Mouse (Mus musculus) intestine, embryonic 14.5 days (tissue): Measurements from ENCODE around the gene Aqp1. TPM values are rescaled to one million over a fixed set of nuclear protein-coding genes. Genes with fewer than 3 reads are reported as not detected.

Experiments
- ATAC-seq: fragments of 200-750 bp; cut with Nextera tagmentation; replicated peaks from 2 replicates; pipeline ENCODE4 v1.8.0; 2017; ENCODE audit warnings: low read depth, moderate number of reproducible peaks, moderate TSS enrichment, moderate library complexity; ENCODE audit not compliant: low FRiP score, low TSS enrichment
- DNase-seq: peaks from one replicate; pipeline ENCODE4 v3.0.0-alpha.2; 2018; ENCODE audit warnings: low spot score
- H3K27ac ChIP-seq: fragments of 300-500 bp; sonication (generic); 2 replicates; pipeline ENCODE4 v1.5.1; 2014; ENCODE audit warnings: low read depth, mild to moderate bottlenecking, control low read depth
- H3K27me3 ChIP-seq: fragments of 300-500 bp; sonication (generic); replicated peaks from 2 replicates; pipeline ENCODE4 v1.6.1; 2014; ENCODE audit warnings: low read length, control low read depth; ENCODE audit not compliant: control insufficient read depth, insufficient read depth
- H3K36me3 ChIP-seq: fragments of 300-500 bp; sonication (generic); 2 replicates; pipeline ENCODE4 v1.6.1; 2014; ENCODE audit warnings: low read length, control low read depth; ENCODE audit not compliant: control insufficient read depth, insufficient read depth
- H3K4me1 ChIP-seq: fragments of 300-500 bp; sonication (generic); replicated peaks from 2 replicates; pipeline ENCODE4 v1.6.1; 2014; ENCODE audit warnings: low read length, control low read depth, mixed read lengths; ENCODE audit not compliant: control insufficient read depth, insufficient read depth
- H3K4me2 ChIP-seq: fragments of 300-500 bp; sonication (generic); 2 replicates; pipeline ENCODE4 v1.6.1; 2014; ENCODE audit warnings: low read length
- H3K4me3 ChIP-seq: fragments of 300-500 bp; sonication (generic); 2 replicates; pipeline ENCODE4 v1.5.1; 2014; ENCODE audit warnings: low read depth, low read length, control low read depth, mixed read lengths
- H3K9ac ChIP-seq: fragments of 300-500 bp; sonication (generic); 2 replicates; pipeline ENCODE4 v1.6.1; 2014; ENCODE audit warnings: mild to moderate bottlenecking, low read length
- H3K9me3 ChIP-seq: fragments of 300-500 bp; sonication (generic); 2 replicates; pipeline ENCODE4 v1.6.1; 2016; ENCODE audit warnings: low read length, control low read depth; ENCODE audit not compliant: control insufficient read depth
- WGBS: fragments of 180-500 bp; shearing (Covaris S2); extraction: QIAGEN DNeasy Blood & Tissue Kit; methylation state at CpG from one replicate; pipeline ENCODE4 v1.1.7; 2014; 5-methylcytosine and 5-hydroxymethylcytosine counted together
- polyA plus RNA-seq: library from polyadenylated mRNA; unstranded; fragments of >200 nt; fragmentation: Nextera tagmentation; extraction: Ambion mirVana; gene quantifications from 2 replicates; pipeline ENCODE4 v1.2.1, GENCODE M21; 2014

The Aqp1 gene
- 1.9 and 2.2 TPM in 2 replicates for polyA plus RNA-seq

DNA sequence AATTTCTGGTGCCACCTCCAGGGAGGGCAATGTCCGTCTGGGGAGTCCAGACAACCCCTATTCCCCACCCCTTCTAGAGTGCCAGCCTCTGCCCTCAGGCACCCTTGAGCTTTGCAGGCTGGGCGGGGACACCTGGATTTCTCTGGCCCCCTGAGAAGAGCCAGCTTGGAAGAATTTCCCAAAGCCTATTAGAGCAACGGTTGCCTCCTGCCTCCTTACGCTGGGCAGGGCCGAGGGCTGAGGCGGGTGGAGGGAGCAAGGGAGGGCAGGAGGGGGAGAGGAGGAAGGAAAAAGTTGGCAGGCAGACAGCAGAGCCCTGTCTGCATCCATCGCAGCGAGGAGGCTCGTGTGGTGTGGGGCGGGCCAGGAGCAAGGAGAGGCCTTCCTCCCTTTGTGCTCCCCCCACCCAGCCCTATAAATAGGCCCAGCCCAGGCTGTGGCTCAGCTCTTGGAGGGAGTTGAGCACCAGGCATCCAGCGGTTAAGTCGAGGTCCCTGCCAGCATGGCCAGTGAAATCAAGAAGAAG is at the start of gene Aqp1:
TSS of gene Aqp1 (plus strand) at position 444 of the 526 bp plus-strand sequence.
- 20% methylated on average over 12 of the region's 12 CpGs for whole genome bisulfite sequencing
- Histone ChIP-seq H3K4me3 (no peak within 1 kb of the TSS), H3K4me1 (peaks cover 20% of the 10 kb centered on the region), H3K9me3 (no peaks in the 10 kb centered on the region), H3K9ac (no peak within 1 kb of the TSS), H3K27me3 (no peaks in the 10 kb centered on the region), H3K4me2 (peak within 1 kb of the TSS; percentile 20; the same call in 1 of the 2 replicates), H3K36me3 (no peaks in the 10 kb centered on the region), H3K27ac (no peak within 1 kb of the TSS)
- DNase-seq (peak; percentile 63), ATAC-seq (peak; percentile 80)

DNA sequence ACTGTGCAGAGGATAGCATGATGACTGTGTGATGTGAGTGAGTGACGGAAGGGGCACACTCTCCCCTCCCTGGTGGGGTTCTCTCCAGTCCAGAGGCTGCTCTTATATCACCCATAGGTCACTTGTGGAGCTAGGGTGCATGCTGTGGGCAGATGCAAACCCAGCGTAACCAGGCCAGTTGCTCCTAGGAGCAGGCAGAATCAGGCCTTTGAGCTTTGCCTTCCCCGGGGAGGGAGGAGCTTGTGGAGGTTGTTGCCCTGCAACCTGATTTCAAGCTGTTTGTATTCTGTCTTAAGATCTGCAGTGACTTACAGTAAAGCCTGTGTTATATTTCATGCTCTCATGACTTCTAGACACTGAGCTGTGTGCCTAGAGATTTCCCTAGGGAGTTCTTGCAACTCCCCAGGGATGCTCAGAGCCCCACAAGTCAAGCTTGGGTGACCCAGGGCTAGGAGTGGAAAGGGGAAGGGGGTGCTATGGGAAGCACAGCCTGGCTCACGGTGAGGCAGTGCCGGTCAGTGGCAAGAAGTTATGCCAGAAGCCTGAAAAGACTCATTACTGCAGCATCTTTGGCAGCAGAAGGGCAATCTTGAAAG is 48.1 kb upstream of the Aqp1 start:
- WGBS = 88% methylated on average over 5 of the region's 5 CpGs
- Histone ChIP-seq H3K27ac (no peak overlapping the region), H3K4me3 (no peak overlapping the region), H3K9me3 (no peaks in the 10 kb centered on the region), H3K36me3 (no peaks in the 10 kb centered on the region), H3K4me2 (no peak overlapping the region), H3K27me3 (no peaks in the 10 kb centered on the region), H3K9ac (no peak overlapping the region), H3K4me1 (no peaks in the 10 kb centered on the region)
- no peak for DNase-seq
- no peak for ATAC-seq

DNA sequence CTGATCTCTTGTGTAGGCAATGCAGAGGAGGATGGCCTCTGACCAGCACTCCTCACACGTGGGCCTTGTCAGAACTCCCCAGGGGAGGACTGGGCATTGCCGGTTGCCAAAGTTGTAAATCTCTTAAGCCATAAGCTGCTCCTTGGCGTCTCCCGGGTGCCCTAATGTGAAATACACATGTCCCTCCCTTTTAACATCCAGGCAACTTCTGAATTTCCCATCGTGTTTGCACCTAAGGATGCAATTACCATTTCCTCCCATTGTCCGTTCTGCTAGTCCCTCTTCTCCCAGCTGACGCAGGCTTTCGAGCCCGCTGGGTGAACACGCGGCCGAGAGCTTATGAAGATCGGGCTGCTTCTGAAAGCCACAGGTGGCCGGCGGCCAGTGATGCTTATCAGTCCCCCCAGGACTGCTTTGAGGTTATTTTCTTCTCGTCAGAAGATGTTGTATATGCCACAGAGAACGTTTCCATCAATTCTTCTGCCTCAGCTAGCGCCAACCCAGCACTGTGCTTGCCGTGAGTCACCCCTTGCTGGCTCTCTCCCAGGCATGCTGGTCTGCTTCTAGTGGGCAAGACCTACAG is 41.6 kb upstream of the Aqp1 start:
- ATAC-seq = no peak
- no peaks in the 10 kb centered on the region for H3K9me3 ChIP-seq

DNA sequence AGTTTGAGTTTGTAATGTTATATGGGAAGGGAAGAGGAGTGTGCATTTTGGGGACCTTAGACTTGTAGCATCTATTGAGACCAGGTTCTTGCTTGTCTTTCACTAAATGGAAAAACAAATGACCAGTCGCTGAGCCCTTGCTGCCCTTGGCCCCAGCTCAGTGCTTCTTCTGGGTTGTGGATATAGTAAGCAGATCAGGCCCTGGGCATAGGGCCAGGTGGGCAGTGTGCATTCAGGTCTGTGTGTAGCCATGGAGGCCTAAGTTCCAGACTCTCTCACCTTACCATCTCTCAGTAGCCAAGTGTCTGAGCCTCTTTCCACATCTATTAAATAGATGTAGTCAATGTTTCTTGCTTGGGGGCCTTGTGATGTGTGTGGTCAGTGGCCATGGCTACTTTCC is 40.9 kb upstream of the Aqp1 start:
- Histone ChIP-seq H3K9me3 (no peaks in the 10 kb centered on the region), H3K27me3 (no peaks in the 10 kb centered on the region), H3K27ac (no peak overlapping the region), H3K4me1 (no peaks in the 10 kb centered on the region), H3K36me3 (0 out of 2 replicates have a peak, but pooled peaks cover 12% of the 10 kb centered on the region), H3K4me2 (no peak overlapping the region), H3K4me3 (no peak overlapping the region), H3K9ac (no peak overlapping the region)
- DNase-seq = no peak
- ATAC-seq = no peak
- WGBS = 81% methylated on average over 1 of the region's 1 CpGs

More for the DNA sequence above, 41.6 kb upstream of the Aqp1 start:
- no peak overlapping the region for H3K9ac ChIP-seq
- H3K36me3 ChIP-seq = 0 out of 2 replicates have a peak, but pooled peaks cover 12% of the 10 kb centered on the region
- H3K27ac ChIP-seq = no peak overlapping the region
- H3K27me3 ChIP-seq = no peaks in the 10 kb centered on the region
- H3K4me3 ChIP-seq = no peak overlapping the region
- DNase-seq = no peak
- WGBS = 57% methylated on average over 19 of the region's 19 CpGs
- H3K4me2 ChIP-seq = no peak overlapping the region
- H3K4me1 ChIP-seq = no peaks in the 10 kb centered on the region

DNA sequence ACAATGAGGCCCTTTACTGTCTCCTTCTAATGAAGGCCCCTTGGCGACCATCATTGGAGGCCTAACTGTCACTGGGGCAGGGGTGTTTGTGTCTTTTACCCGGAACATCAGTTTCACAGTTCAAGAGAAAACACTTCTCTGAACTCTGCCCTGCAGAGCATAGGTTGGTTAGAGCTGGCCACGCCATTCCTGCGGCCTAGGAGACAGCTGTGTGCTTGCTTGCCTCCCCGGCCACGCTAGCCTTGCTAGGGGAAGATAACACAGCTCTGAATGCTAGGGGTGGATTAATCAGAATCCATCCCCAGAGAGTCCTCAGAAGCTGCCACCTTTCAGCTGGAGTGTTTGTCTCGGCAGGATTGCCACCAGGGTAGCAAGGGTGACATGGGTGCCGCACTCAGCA is 36.8 kb upstream of the Aqp1 start:
- no peak for DNase-seq

DNA sequence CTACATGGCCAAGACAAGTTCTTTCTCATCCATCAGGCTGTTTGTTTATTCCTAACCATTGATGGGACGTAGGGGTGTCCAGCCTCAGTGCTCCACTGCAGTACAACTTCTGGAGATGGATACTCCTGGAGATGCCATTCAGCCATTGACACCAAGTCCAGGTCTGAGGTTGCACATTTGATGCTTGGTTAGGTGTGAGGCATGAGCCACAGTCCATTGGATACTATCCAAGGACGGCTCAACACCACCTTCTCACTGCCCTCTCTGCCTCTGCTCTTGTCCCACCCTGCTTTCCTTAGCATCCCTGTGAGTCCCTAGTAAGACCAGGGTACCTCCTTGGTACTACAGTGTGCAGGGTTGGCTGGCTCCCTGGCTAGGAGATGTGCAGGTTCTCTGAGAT is 36.3 kb upstream of the Aqp1 start:
- WGBS = 76% methylated on average over 2 of the region's 2 CpGs
- no peak overlapping the region for H3K4me2 ChIP-seq

More for the DNA sequence above, 36.8 kb upstream of the Aqp1 start:
- Histone ChIP-seq H3K27ac (no peak overlapping the region), H3K9ac (no peak overlapping the region), H3K36me3 (peaks cover 17% of the 10 kb centered on the region; the same call in 1 of the 2 replicates), H3K4me3 (no peak overlapping the region), H3K4me1 (no peaks in the 10 kb centered on the region), H3K9me3 (no peaks in the 10 kb centered on the region), H3K27me3 (no peaks in the 10 kb centered on the region), H3K4me2 (no peak overlapping the region)
- ATAC-seq = no peak
- WGBS = 81% methylated on average over 8 of the region's 8 CpGs

DNA sequence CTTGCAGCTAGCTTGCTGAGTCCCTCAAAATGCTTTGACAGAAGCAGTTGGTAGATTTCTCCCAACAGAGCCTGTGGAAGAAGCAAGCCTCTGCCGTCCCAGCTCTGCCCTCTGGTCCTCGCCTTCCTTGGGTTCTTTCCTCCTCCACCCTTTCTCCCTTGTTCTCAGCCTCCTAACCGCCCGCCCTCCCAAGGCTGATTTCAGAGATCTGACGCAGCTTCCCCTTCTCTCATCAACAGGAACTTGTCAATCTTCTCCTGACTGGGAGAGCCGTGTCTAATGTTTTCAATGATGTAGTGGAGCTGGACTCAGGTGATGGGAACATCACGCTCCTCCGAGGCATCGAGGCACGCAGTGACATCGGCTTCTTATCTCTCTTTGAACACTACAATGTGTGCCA is 35.5 kb upstream of the Aqp1 start:
- Histone ChIP-seq H3K36me3 (peaks cover 15% of the 10 kb centered on the region; the same call in 1 of the 2 replicates), H3K27ac (no peak overlapping the region), H3K9ac (no peak overlapping the region), H3K4me1 (no peaks in the 10 kb centered on the region), H3K9me3 (no peaks in the 10 kb centered on the region), H3K4me2 (no peak overlapping the region), H3K4me3 (no peak overlapping the region), H3K27me3 (no peaks in the 10 kb centered on the region)
- 88% methylated on average over 11 of the region's 11 CpGs for WGBS
- ATAC-seq (no peak), DNase-seq (no peak)

More for the DNA sequence above, 36.3 kb upstream of the Aqp1 start:
- Histone ChIP-seq H3K9me3 (no peaks in the 10 kb centered on the region), H3K36me3 (peaks cover 17% of the 10 kb centered on the region; the same call in 1 of the 2 replicates), H3K4me1 (no peaks in the 10 kb centered on the region), H3K4me3 (no peak overlapping the region), H3K9ac (no peak overlapping the region), H3K27ac (no peak overlapping the region), H3K27me3 (no peaks in the 10 kb centered on the region)
- DNase-seq = no peak
- ATAC-seq = no peak

DNA sequence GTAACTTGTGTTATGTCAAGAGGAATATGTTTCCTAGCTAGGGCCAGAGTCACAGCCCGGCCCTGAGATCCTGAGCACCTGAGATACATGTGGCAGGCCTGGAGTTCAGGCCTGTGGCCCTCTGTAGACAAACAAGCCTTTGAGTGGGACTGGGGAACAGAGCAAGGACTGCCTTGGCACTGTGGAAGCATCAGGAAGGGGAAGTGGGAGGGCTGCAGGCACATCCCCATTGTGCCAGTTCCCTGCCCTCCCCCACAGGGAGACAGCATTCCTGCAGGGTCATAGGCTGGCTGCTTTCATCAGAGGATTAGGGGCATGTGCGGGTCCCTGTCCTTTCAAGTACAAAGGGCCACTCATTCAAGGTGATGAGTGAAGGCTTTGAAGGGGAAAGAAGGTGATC is 26.1 kb upstream of the Aqp1 start:
- Histone ChIP-seq H3K9ac (no peak overlapping the region), H3K27ac (no peak overlapping the region), H3K27me3 (no peaks in the 10 kb centered on the region), H3K9me3 (no peaks in the 10 kb centered on the region), H3K36me3 (peaks cover 11% of the 10 kb centered on the region), H3K4me2 (no peak overlapping the region), H3K4me3 (no peak overlapping the region), H3K4me1 (no peaks in the 10 kb centered on the region)
- no peak for ATAC-seq
- WGBS = 51% methylated on average over 2 of the region's 2 CpGs
- DNase-seq = no peak
